Mouse (Mus musculus): Measurements from ENCODE around the gene Saa4.

GRCm38 (mm10) chr7:46748459-46748858 lies 16.1 kb upstream of the Saa4 start:
- TF ChIP-seq CTCF (IDR thresholded peaks at IDR 0.05; ENCODE audit: low read depth) (no peak), EP300 (IDR thresholded peaks at IDR 0.05; ENCODE audit: low read depth) (no peak)

Data from liver, postnatal 0 days (tissue).